Mouse (Mus musculus) naive thymus-derived CD4-positive, alpha-beta T cell, adult 2 months (primary cell): ENCODE results near the gene Gas2.
A peak's percentile ranks its signal among the peaks of the same experiment; 100 is the strongest.

ENCODE experiments used
- DNase-seq: peaks from one replicate; pipeline ENCODE4 v3.0.0-alpha.2; 2011; ENCODE audit warnings: low read depth

Gene Gas2

GRCm38 (mm10) chr7:51861250-51862096 is at the start of gene Gas2:
TSS of gene Gas2 (plus strand) at chr7:51862015.
- peak; percentile 90 for DNase-seq

- DNase-seq, result no peak
These were observed 46.1 kb upstream of the Gas2 start for GRCm38 (mm10) chr7:51815473-51816282.

- no peak for DNase-seq
These were observed 45.5 kb upstream of the Gas2 start for GRCm38 (mm10) chr7:51816283-51816839.

GRCm38 (mm10) chr7:51818251-51818974 is 43.4 kb upstream of the Gas2 start:
- DNase-seq, result no peak

GRCm38 (mm10) chr7:51819891-51820290 is 41.9 kb upstream of the Gas2 start:
- DNase-seq, result no peak

GRCm38 (mm10) chr7:51821467-51821866 is 40.3 kb upstream of the Gas2 start:
- no peak for DNase-seq

GRCm38 (mm10) chr7:51823562-51824338 is 38.1 kb upstream of the Gas2 start:
- no peak for DNase-seq

- DNase-seq, result no peak
These were observed 29.9 kb upstream of the Gas2 start for GRCm38 (mm10) chr7:51831917-51832316.

GRCm38 (mm10) chr7:51840515-51840914 is 21.3 kb upstream of the Gas2 start:
- DNase-seq, result no peak

GRCm38 (mm10) chr7:51850877-51851276 is 10.9 kb upstream of the Gas2 start:
- no peak for DNase-seq

GRCm38 (mm10) chr7:51851890-51852507 is 9.8 kb upstream of the Gas2 start:
- DNase-seq, result no peak

GRCm38 (mm10) chr7:51862097-51862492 is 280 bp downstream of the Gas2 start, which contains the start of gene Fancf:
TSS of gene Fancf (minus strand) at chr7:51862267.
- DNase-seq, result peak; percentile 98

GRCm38 (mm10) chr7:51862842-51863241 is 1.0 kb downstream of the Gas2 start:
- no peak for DNase-seq

GRCm38 (mm10) chr7:51865336-51865735 is 3.5 kb downstream of the Gas2 start:
- DNase-seq, result no peak

GRCm38 (mm10) chr7:51867983-51868382 is 6.2 kb downstream of the Gas2 start:
- no peak for DNase-seq

GRCm38 (mm10) chr7:51872041-51872440 is 10.2 kb downstream of the Gas2 start:
- no peak for DNase-seq

GRCm38 (mm10) chr7:51872597-51872996 is 10.8 kb downstream of the Gas2 start:
- DNase-seq, result no peak

- DNase-seq, result no peak
These were observed 14.5 kb downstream of the Gas2 start for GRCm38 (mm10) chr7:51876316-51876715.

- no peak for DNase-seq
These were observed 16.9 kb downstream of the Gas2 start for GRCm38 (mm10) chr7:51878730-51879129.

GRCm38 (mm10) chr7:51879136-51879723 is 17.4 kb downstream of the Gas2 start:
- DNase-seq, result peak; percentile 44
